Mouse (Mus musculus): ENCODE measurements at regions not wholly inside any gene's neighbourhood (a gene's known extent, or its start where the extent isn't known, plus 50 kb on each side); places are given as distances from the start of the nearest gene placed in this dataset.

GRCm38 (mm10) chr4:7903130-7903529 lies 335.7 kb downstream of the Car8 start:
- no peak for TF ChIP-seq POLR2AphosphoS2 (IDR thresholded peaks at IDR 0.05; ENCODE audit: low read depth, low read length)
- TF ChIP-seq POLR2A (IDR thresholded peaks at IDR 0.05; ENCODE audit: low read depth, low read length) = no peak
- TF ChIP-seq PAX5 (IDR thresholded peaks at IDR 0.05; ENCODE audit: low read length) = no peak
- TF ChIP-seq TCF12 (IDR thresholded peaks at IDR 0.05; ENCODE audit: low read depth, low read length) = no peak
- TF ChIP-seq CTCF (conservative IDR thresholded peaks at IDR 0.05 in 1 of 2, IDR thresholded peaks at IDR 0.05 in 1 of 2; ENCODE audit: low read depth in 2 of 2, low read length in 2 of 2) = no peak

All from CH12.LX (cell line).